Mouse (Mus musculus) pancreas, adult 10 weeks (tissue): ENCODE results near the gene Phykpl. TPM values are rescaled to one million over a fixed set of nuclear protein-coding genes. Genes with fewer than 3 reads are reported as not detected.

ENCODE experiments used
- polyA plus RNA-seq: library from polyadenylated mRNA; stranded (reverse); fragments of 350-450 nt; fragmentation: Illumina TruSeq; extraction: RNeasy Lipid Tissue Mini Kit (QIAGEN cat#74804); gene quantifications from one replicate; pipeline ENCODE4 v1.2.3, GENCODE M21; 2015; ENCODE audit warnings: low read depth, low replicate concordance; ENCODE audit not compliant: insufficient read depth

Gene Phykpl
- polyA plus RNA-seq, result 3.4 TPM

GRCm38 (mm10) chr11:51584431-51585248 lies at the start of gene Phykpl:
TSS of gene Phykpl (plus strand) at chr11:51584757.

GRCm38 (mm10) chr11:51606447-51607095 lies 22.0 kb downstream of the Phykpl start, which contains the start of gene Hnrnpab:
TSS of gene Hnrnpab (minus strand) at chr11:51606847.

GRCm38 (mm10) chr11:51619409-51620060 lies 35.0 kb downstream of the Phykpl start, which contains the start of gene Nhp2:
TSS of gene Nhp2 (plus strand) at chr11:51619735.

GRCm38 (mm10) chr11:51635525-51636322 lies 51.2 kb downstream of the Phykpl start, which contains the start of gene Rmnd5b:
TSS of gene Rmnd5b (minus strand) at chr11:51635896.

GRCm38 (mm10) chr11:51650691-51651515 lies 66.3 kb downstream of the Phykpl start, which contains the start of the genes N4bp3 and D930048N14Rik:
TSS of gene N4bp3 (minus strand) at chr11:51650842.
TSS of gene D930048N14Rik (plus strand) at chr11:51650954.

Other genes starting within 250 kb of the Phykpl start
- gene Hnrnpab, start 22.1 kb downstream of the Phykpl start, polyA plus RNA-seq, result 31.3 TPM
- gene Nhp2, start 35.0 kb downstream of the Phykpl start, polyA plus RNA-seq, result 18.4 TPM
- 10.1 TPM for gene Rmnd5b, start 51.1 kb downstream of the Phykpl start, polyA plus RNA-seq
- 1.7 TPM for gene N4bp3, start 66.1 kb downstream of the Phykpl start, polyA plus RNA-seq
- gene D930048N14Rik, start 66.2 kb downstream of the Phykpl start, polyA plus RNA-seq, result 1.5 TPM
- gene 0610009B22Rik, start 104.1 kb downstream of the Phykpl start, polyA plus RNA-seq, result 10.3 TPM
- 3.4 TPM for gene Sec24a, start 178.9 kb downstream of the Phykpl start, polyA plus RNA-seq
- gene Sar1b, start 178.9 kb downstream of the Phykpl start, polyA plus RNA-seq, result 9.3 TPM